Mouse (Mus musculus) kidney, adult 2 months (tissue): ENCODE measurements at regions not wholly inside any gene's neighbourhood (a gene's known extent, or its start where the extent isn't known, plus 50 kb on each side); places are given as distances from the start of the nearest gene placed in this dataset.

Source experiments
- CTCF ChIP-seq: fragments of 200-500 bp; conservative IDR thresholded peaks from 2 replicates; pipeline ENCODE4 v1.5.1; 2011; ENCODE audit warnings: low read depth, mild to moderate bottlenecking, control low read depth, low read length, moderate library complexity, mixed read lengths; ENCODE audit not compliant: insufficient read depth, insufficient read length
- POLR2A ChIP-seq: fragments of 200-500 bp; IDR thresholded peaks from one replicate; pipeline ENCODE4 v1.6.1; 2011; ENCODE audit warnings: low read depth, low read length, control low read depth

DNA sequence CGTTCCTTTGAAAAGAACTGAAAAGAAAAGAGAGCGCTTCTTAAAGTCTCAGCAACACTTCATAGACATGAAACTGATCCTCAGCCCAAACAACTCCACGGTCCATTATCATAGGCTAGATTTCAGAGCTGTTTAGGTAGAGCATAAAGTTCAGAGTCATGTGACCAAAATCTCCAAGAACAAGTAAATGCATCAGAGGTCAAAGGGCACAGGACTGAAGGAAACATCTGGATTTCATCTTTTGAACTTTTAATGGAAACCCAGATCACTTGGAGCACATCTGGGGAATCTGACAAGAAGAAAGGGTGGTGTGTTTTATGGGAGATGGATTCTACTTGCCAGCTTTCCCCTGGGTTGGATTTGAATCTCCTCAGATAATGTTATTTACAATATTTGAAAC lies 497.6 kb upstream of the Etaa1 start:
- TF ChIP-seq POLR2A: no peak
- TF ChIP-seq CTCF: no peak
